Mouse (Mus musculus) frontal cortex, postnatal 25 days (tissue): ENCODE results near the gene Sdsl.
A peak's percentile ranks its signal among the peaks of the same experiment; 100 is the strongest.

Source experiments
- DNase-seq, 2 experiments: peaks; one replicate each; pipeline ENCODE4 v3.0.0; 2022; ENCODE audit warnings: low spot score in 2 of 2

Gene Sdsl

GRCm38 (mm10) chr5:120429692-120430091 is 42.9 kb downstream of the Sdsl start:
- DNase-seq, result no peak

GRCm38 (mm10) chr5:120428990-120429389 is 43.6 kb downstream of the Sdsl start:
- DNase-seq, result no peak

- DNase-seq, result no peak
Measured at GRCm38 (mm10) chr5:120428189-120428838, 44.3 kb downstream of the Sdsl start.

- DNase-seq, result no peak
Measured at GRCm38 (mm10) chr5:120427451-120427938, 45.1 kb downstream of the Sdsl start.

- no peak for DNase-seq
Measured at GRCm38 (mm10) chr5:120426572-120426971, 46.0 kb downstream of the Sdsl start.

GRCm38 (mm10) chr5:120425711-120426110 is 46.9 kb downstream of the Sdsl start:
- DNase-seq, result no peak

- no peak for DNase-seq
Measured at GRCm38 (mm10) chr5:120424657-120425056, 48.0 kb downstream of the Sdsl start.

GRCm38 (mm10) chr5:120424039-120424438 is 48.6 kb downstream of the Sdsl start:
- DNase-seq, result no peak

- no peak for DNase-seq
Measured at GRCm38 (mm10) chr5:120420106-120420505, 52.5 kb downstream of the Sdsl start.

GRCm38 (mm10) chr5:120413436-120413835 is 59.2 kb downstream of the Sdsl start:
- no peak for DNase-seq

- DNase-seq, result peak in 1 of 2 experiments; percentile 12
Measured at GRCm38 (mm10) chr5:120409385-120410378, 62.9 kb downstream of the Sdsl start.

- no peak for DNase-seq
Measured at GRCm38 (mm10) chr5:120408933-120409332, 63.7 kb downstream of the Sdsl start.
